Mouse (Mus musculus): ENCODE data around the gene Gusb. TPM values are rescaled to one million over a fixed set of nuclear protein-coding genes. Genes with fewer than 3 reads are reported as not detected.

The Gusb gene
- polyA plus RNA-seq (2015; fragmentation: Nextera tagmentation; extraction: Ambion mirVana), result 110 and 131 TPM in 2 replicates

DNA sequence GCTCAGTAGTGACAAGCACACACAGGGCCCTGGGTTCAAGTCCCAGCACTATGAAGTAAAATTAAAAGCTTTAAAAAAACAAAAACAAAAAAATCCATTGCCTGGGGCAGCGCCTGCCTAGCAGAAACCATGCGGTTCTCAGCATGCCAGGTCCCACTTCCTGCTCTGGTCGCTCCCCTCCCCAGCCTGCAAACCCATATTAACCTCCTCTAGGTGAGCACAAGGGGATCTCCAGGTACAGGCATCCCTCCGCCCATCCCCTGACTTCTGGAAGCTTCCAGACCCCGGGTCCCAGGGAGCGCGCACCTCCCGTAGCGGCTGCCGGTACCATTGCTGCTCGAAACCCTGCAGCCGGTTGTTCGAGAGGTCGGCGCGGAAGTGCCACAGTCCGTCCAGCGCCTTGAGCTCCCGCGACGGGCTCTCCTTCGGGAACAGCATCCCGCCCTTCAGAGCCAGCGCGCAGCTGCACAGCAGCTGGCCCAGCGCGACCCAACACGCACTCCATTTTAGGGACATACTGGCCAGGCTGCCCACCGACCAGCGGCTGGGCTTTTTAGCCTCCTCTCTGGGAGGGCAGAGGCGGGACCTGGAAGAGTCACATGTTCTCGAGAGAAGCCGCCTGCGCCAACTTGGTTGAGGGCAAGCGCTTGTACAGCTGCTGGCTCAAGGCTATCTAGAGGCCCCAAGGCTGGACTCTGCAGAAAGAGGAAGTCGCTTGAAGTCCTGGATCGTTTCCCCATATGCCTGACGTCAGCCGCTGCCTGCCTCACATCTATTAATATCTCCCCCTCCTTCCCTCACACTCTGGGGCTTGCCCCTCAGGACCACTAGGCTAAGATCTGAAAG lies at the start of gene Gusb:
Gene Gusb (minus strand): TSS at position 749 of the 846 bp plus-strand sequence.
- WGBS, result under 1% methylated on average over 39 of the region's 39 CpGs
- peak within 1 kb of the TSS; percentile 88 for H3K27ac ChIP-seq (ENCODE audit: low read length)
- peak; percentile 91 for ATAC-seq
- no peaks in the 10 kb centered on the region for H3K27me3 ChIP-seq (replicated peaks; ENCODE audit: control insufficient read depth, insufficient read depth, low read length)
- peak within 1 kb of the TSS; percentile 68 for H3K4me2 ChIP-seq (ENCODE audit: low read depth, low read length)
- peaks cover 8% of the 10 kb centered on the region for H3K4me1 ChIP-seq (ENCODE audit: control insufficient read depth, insufficient read depth, low read length)
- peak within 1 kb of the TSS; percentile 79 for H3K9ac ChIP-seq (ENCODE audit: low read depth, low read length)
- H3K9me3 ChIP-seq (ENCODE audit: control insufficient read depth, low read length), result no peaks in the 10 kb centered on the region; the same call in 1 of the 2 replicates
- no peaks in the 10 kb centered on the region; the same call in 1 of the 2 replicates for H3K36me3 ChIP-seq (ENCODE audit: control insufficient read depth, insufficient read depth, low read length)
- peak within 1 kb of the TSS; percentile 68 for H3K4me3 ChIP-seq (ENCODE audit: low read length)

DNA sequence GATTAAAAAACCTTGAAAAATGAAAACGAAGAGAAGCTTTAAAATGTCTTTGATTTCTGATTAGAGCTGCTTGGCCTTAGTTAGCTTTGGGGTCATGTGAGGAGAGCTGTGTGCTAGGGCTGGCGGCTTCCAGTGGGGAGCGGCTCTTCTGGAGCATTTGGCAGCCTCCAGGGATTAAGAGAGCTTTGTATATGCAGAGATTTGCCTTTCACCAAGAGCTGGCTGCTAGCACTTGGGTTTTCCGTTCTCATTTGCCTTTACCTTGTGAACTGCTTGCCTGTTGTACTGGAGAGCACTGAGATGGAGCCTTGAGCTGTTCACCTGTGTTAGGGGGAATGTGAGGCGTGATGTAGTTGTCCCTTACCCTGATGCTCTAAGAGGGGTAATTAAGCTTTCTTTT lies 49.7 kb upstream of the Gusb start:
- Histone ChIP-seq H3K9ac (ENCODE audit: low read depth, low read length) (no peak overlapping the region), H3K4me1 (ENCODE audit: control insufficient read depth, insufficient read depth, low read length) (no peaks in the 10 kb centered on the region), H3K9me3 (ENCODE audit: control insufficient read depth, low read length) (no peaks in the 10 kb centered on the region), H3K4me3 (ENCODE audit: low read length) (no peak overlapping the region), H3K27ac (ENCODE audit: low read length) (no peak overlapping the region), H3K36me3 (ENCODE audit: control insufficient read depth, insufficient read depth, low read length) (no peaks in the 10 kb centered on the region; the same call in 1 of the 2 replicates), H3K4me2 (ENCODE audit: low read depth, low read length) (no peak overlapping the region), H3K27me3 (replicated peaks; ENCODE audit: control insufficient read depth, insufficient read depth, low read length) (no peaks in the 10 kb centered on the region)
- 82% methylated on average over 5 of the region's 5 CpGs for WGBS
- ATAC-seq, result no peak

DNA sequence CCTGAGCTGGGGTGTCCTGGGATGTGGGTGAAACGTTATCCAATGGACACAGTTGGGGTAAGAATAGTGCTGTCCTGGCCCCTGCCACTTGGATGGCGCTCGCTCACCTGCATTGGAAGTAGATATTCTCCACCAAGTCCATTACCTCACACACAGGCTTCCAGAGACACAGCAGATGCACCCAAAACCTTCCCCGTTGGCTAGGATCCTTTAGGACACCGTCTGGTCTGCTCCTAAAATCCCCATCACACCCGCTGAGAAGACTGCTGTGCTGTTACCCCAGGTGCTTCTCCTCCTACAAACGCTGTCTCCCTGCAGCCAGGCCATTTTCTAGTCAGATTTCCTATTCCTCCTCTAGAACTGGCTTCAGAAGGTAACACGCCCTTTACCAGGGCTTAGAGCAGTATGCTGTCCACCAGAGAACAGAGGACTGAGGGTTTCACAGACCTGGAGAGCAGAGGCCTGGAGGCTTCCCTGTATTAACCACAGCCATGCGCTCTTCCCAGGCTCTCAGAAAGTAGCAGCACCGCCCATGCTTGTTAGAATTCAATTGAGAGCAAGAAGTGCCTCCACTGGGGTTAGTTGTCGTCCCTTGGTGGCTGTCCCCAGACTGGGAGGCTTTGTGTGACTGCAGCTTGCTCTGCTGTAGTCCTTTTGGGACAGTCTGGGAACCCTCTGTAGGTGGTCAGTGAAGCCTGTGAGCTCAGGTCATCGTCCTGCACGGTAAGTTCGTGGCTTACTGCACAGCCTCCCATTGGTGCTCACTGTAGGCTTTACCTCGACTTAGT lies 48.4 kb upstream of the Gusb start:
- Histone ChIP-seq H3K4me3 (ENCODE audit: low read length) (no peak overlapping the region), H3K27ac (ENCODE audit: low read length) (no peak overlapping the region), H3K9me3 (ENCODE audit: control insufficient read depth, low read length) (no peaks in the 10 kb centered on the region), H3K4me1 (ENCODE audit: control insufficient read depth, insufficient read depth, low read length) (no peaks in the 10 kb centered on the region), H3K9ac (ENCODE audit: low read depth, low read length) (no peak overlapping the region), H3K4me2 (ENCODE audit: low read depth, low read length) (no peak overlapping the region), H3K36me3 (ENCODE audit: control insufficient read depth, insufficient read depth, low read length) (peaks cover 6% of the 10 kb centered on the region), H3K27me3 (replicated peaks; ENCODE audit: control insufficient read depth, insufficient read depth, low read length) (no peaks in the 10 kb centered on the region)
- ATAC-seq, result no peak
- WGBS, result 88% methylated on average over 15 of the region's 15 CpGs

DNA sequence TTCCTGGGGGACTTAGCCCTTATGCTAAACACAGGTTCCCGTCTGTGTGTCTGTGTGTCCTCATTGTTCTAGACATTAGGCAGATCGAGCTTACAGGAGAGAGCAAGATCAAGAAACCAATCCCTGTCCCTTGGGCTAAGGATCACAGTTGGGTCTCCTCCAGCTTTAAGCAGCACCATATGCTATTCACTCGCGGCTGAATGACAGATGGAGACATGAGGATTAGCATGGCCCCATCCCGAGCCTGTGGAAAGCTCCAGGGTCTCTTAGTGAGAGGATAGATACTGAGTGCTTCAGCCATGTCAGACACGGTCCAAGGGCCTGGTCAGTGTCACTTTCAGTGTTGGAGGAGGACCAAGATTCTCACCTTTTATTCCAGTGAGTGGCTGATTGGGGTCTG lies 47.6 kb upstream of the Gusb start:
- Histone ChIP-seq H3K4me1 (ENCODE audit: control insufficient read depth, insufficient read depth, low read length) (no peaks in the 10 kb centered on the region), H3K27me3 (replicated peaks; ENCODE audit: control insufficient read depth, insufficient read depth, low read length) (no peaks in the 10 kb centered on the region), H3K9me3 (ENCODE audit: control insufficient read depth, low read length) (no peaks in the 10 kb centered on the region), H3K27ac (ENCODE audit: low read length) (no peak overlapping the region), H3K4me3 (ENCODE audit: low read length) (no peak overlapping the region), H3K9ac (ENCODE audit: low read depth, low read length) (no peak overlapping the region), H3K36me3 (ENCODE audit: control insufficient read depth, insufficient read depth, low read length) (peaks cover 6% of the 10 kb centered on the region), H3K4me2 (ENCODE audit: low read depth, low read length) (no peak overlapping the region)
- 67% methylated on average over 6 of the region's 6 CpGs for WGBS
- no peak for ATAC-seq

GRCm38 (mm10) chr5:130048786-130049520 lies 46.1 kb upstream of the Gusb start:
- Histone ChIP-seq H3K36me3 (ENCODE audit: control insufficient read depth, insufficient read depth, low read length) (peaks cover 6% of the 10 kb centered on the region), H3K4me2 (ENCODE audit: low read depth, low read length) (no peak overlapping the region), H3K27me3 (replicated peaks; ENCODE audit: control insufficient read depth, insufficient read depth, low read length) (no peaks in the 10 kb centered on the region), H3K4me3 (ENCODE audit: low read length) (no peak overlapping the region), H3K27ac (ENCODE audit: low read length) (peak overlapping the region; percentile 61), H3K4me1 (ENCODE audit: control insufficient read depth, insufficient read depth, low read length) (no peaks in the 10 kb centered on the region), H3K9me3 (ENCODE audit: control insufficient read depth, low read length) (no peaks in the 10 kb centered on the region), H3K9ac (ENCODE audit: low read depth, low read length) (0 out of 2 replicates have a peak overlapping the region, but pooled peaks have one; percentile 8)
- ATAC-seq, result peak; percentile 67; the same call in 1 of the 2 replicates
- WGBS, result 61% methylated on average over 15 of the region's 15 CpGs

GRCm38 (mm10) chr5:130047013-130047412 lies 44.2 kb upstream of the Gusb start:
- Histone ChIP-seq H3K4me1 (ENCODE audit: control insufficient read depth, insufficient read depth, low read length) (no peaks in the 10 kb centered on the region), H3K36me3 (ENCODE audit: control insufficient read depth, insufficient read depth, low read length) (peaks cover 15% of the 10 kb centered on the region), H3K4me2 (ENCODE audit: low read depth, low read length) (no peak overlapping the region), H3K4me3 (ENCODE audit: low read length) (no peak overlapping the region), H3K9ac (ENCODE audit: low read depth, low read length) (no peak overlapping the region), H3K9me3 (ENCODE audit: control insufficient read depth, low read length) (no peaks in the 10 kb centered on the region), H3K27me3 (replicated peaks; ENCODE audit: control insufficient read depth, insufficient read depth, low read length) (no peaks in the 10 kb centered on the region), H3K27ac (ENCODE audit: low read length) (no peak overlapping the region)
- no peak for ATAC-seq
- WGBS, result 80% methylated on average over 6 of the region's 6 CpGs

- peaks cover 15% of the 10 kb centered on the region for H3K36me3 ChIP-seq (ENCODE audit: control insufficient read depth, insufficient read depth, low read length)
- WGBS, result 95% methylated on average over 10 of the region's 10 CpGs
- H3K27ac ChIP-seq (ENCODE audit: low read length), result no peak overlapping the region
- H3K4me2 ChIP-seq (ENCODE audit: low read depth, low read length), result no peak overlapping the region
- H3K4me1 ChIP-seq (ENCODE audit: control insufficient read depth, insufficient read depth, low read length), result no peaks in the 10 kb centered on the region
- H3K9ac ChIP-seq (ENCODE audit: low read depth, low read length), result no peak overlapping the region
- no peaks in the 10 kb centered on the region for H3K27me3 ChIP-seq (replicated peaks; ENCODE audit: control insufficient read depth, insufficient read depth, low read length)
- H3K9me3 ChIP-seq (ENCODE audit: control insufficient read depth, low read length), result no peaks in the 10 kb centered on the region
- no peak overlapping the region for H3K4me3 ChIP-seq (ENCODE audit: low read length)
- ATAC-seq, result no peak
Measured at GRCm38 (mm10) chr5:130046589-130046988, 43.7 kb upstream of the Gusb start.

GRCm38 (mm10) chr5:130046100-130046499 lies 43.3 kb upstream of the Gusb start:
- Histone ChIP-seq H3K36me3 (ENCODE audit: control insufficient read depth, insufficient read depth, low read length) (peaks cover 15% of the 10 kb centered on the region), H3K9me3 (ENCODE audit: control insufficient read depth, low read length) (no peaks in the 10 kb centered on the region), H3K4me1 (ENCODE audit: control insufficient read depth, insufficient read depth, low read length) (no peaks in the 10 kb centered on the region), H3K27me3 (replicated peaks; ENCODE audit: control insufficient read depth, insufficient read depth, low read length) (no peaks in the 10 kb centered on the region), H3K4me2 (ENCODE audit: low read depth, low read length) (no peak overlapping the region), H3K4me3 (ENCODE audit: low read length) (no peak overlapping the region), H3K27ac (ENCODE audit: low read length) (no peak overlapping the region), H3K9ac (ENCODE audit: low read depth, low read length) (no peak overlapping the region)
- ATAC-seq, result no peak
- WGBS, result 90% methylated on average over 7 of the region's 7 CpGs

- Histone ChIP-seq H3K27ac (ENCODE audit: low read length) (no peak overlapping the region), H3K4me2 (ENCODE audit: low read depth, low read length) (no peak overlapping the region), H3K4me3 (ENCODE audit: low read length) (no peak overlapping the region), H3K36me3 (ENCODE audit: control insufficient read depth, insufficient read depth, low read length) (peaks cover 15% of the 10 kb centered on the region), H3K4me1 (ENCODE audit: control insufficient read depth, insufficient read depth, low read length) (no peaks in the 10 kb centered on the region), H3K9me3 (ENCODE audit: control insufficient read depth, low read length) (no peaks in the 10 kb centered on the region), H3K9ac (ENCODE audit: low read depth, low read length) (no peak overlapping the region), H3K27me3 (replicated peaks; ENCODE audit: control insufficient read depth, insufficient read depth, low read length) (no peaks in the 10 kb centered on the region)
- WGBS, result 64% methylated on average over 7 of the region's 7 CpGs
- no peak for ATAC-seq
Measured at GRCm38 (mm10) chr5:130044201-130044695, 41.4 kb upstream of the Gusb start.
